Mouse (Mus musculus) heart, adult 2 months (tissue): ENCODE results near the gene Rtl8c.

Experiments used
- CTCF ChIP-seq: fragments of 200-600 bp; IDR thresholded peaks from 2 replicates; pipeline ENCODE4 v1.8.1; 2022; ENCODE audit warnings: antibody characterized with exemption, mild to moderate bottlenecking, moderate library complexity
- POLR2A ChIP-seq: fragments of 200-500 bp; IDR thresholded peaks from 2 replicates; pipeline ENCODE4 v1.6.1; 2011; ENCODE audit warnings: mild to moderate bottlenecking, low read depth, low read length, control low read depth; ENCODE audit not compliant: insufficient read depth

- no peak for TF ChIP-seq CTCF
- TF ChIP-seq POLR2A, result no peak
Measured at GRCm38 (mm10) chrX:53608122-53608813, 436 bp downstream of the Rtl8c start.
